Mouse (Mus musculus) cerebellum, adult 2 months (tissue): ENCODE data around the gene Fam205c.

Source experiments
- CTCF ChIP-seq: fragments of 200-500 bp; IDR thresholded peaks from 2 replicates; pipeline ENCODE4 v1.5.1; 2011; ENCODE audit warnings: low read depth, mild to moderate bottlenecking, control low read depth, low read length, moderate library complexity, borderline replicate concordance; ENCODE audit not compliant: insufficient read depth
- POLR2A ChIP-seq: fragments of 200-500 bp; IDR thresholded peaks from 2 replicates; pipeline ENCODE4 v1.6.1; 2011; ENCODE audit warnings: low read length, control low read depth, borderline replicate concordance; ENCODE audit not compliant: insufficient read depth

- no peak for TF ChIP-seq POLR2A
- TF ChIP-seq CTCF, result no peak
Observed at GRCm38 (mm10) chr4:42895118-42895517, 21.1 kb upstream of the Fam205c start.
